Mouse (Mus musculus) ES-CJ7 (cell line): ENCODE measurements at regions not wholly inside any gene's neighbourhood (a gene's known extent, or its start where the extent isn't known, plus 50 kb on each side); places are given as distances from the start of the nearest gene placed in this dataset.

Experiments
- DNase-seq: peaks from one replicate; pipeline ENCODE4 v3.0.0; 2011; ENCODE audit warnings: low read depth, low spot score

GRCm38 (mm10) chr10:19533846-19534245 lies 57.9 kb upstream of the Ifngr1 start:
- no peak for DNase-seq
